Mouse (Mus musculus) neural tube, embryonic 14.5 days (tissue): ENCODE results near the gene 4930539E08Rik. TPM values are rescaled to one million over a fixed set of nuclear protein-coding genes. Genes with fewer than 3 reads are reported as not detected.
A peak's percentile ranks its signal among the peaks of the same experiment; 100 is the strongest.

Experiments
- ATAC-seq: fragments of 200-750 bp; cut with Nextera tagmentation; 2 replicates; pipeline ENCODE4 v1.8.0; 2017; ENCODE audit warnings: low read depth, mild to moderate bottlenecking, moderate TSS enrichment, moderate library complexity
- H3K27ac ChIP-seq: fragments of 300-500 bp; sonication (generic); 2 replicates; pipeline ENCODE4 v1.5.1; 2014; ENCODE audit warnings: low read depth, mild to moderate bottlenecking, control low read depth, low read length, moderate library complexity, mixed read lengths
- H3K27me3 ChIP-seq: fragments of 300-500 bp; sonication (generic); 2 replicates; pipeline ENCODE4 v1.6.1; 2014; ENCODE audit warnings: low read length; ENCODE audit not compliant: control insufficient read depth, insufficient read depth
- H3K36me3 ChIP-seq: fragments of 300-500 bp; sonication (generic); 2 replicates; pipeline ENCODE4 v1.6.1; 2014; ENCODE audit warnings: low read length, mixed read lengths; ENCODE audit not compliant: control insufficient read depth, insufficient read depth
- H3K4me1 ChIP-seq: fragments of 300-500 bp; sonication (generic); 2 replicates; pipeline ENCODE4 v1.6.1; 2014; ENCODE audit warnings: low read length; ENCODE audit not compliant: control insufficient read depth, insufficient read depth
- H3K4me2 ChIP-seq: fragments of 300-500 bp; sonication (generic); 2 replicates; pipeline ENCODE4 v1.6.1; 2014; ENCODE audit warnings: mild to moderate bottlenecking, low read depth, low read length, control low read depth
- H3K4me3 ChIP-seq: fragments of 300-500 bp; sonication (generic); 2 replicates; pipeline ENCODE4 v1.5.1; 2014; ENCODE audit warnings: low read depth, low read length, control low read depth, mixed read lengths
- H3K9ac ChIP-seq: fragments of 300-500 bp; sonication (generic); replicated peaks from 2 replicates; pipeline ENCODE4 v1.6.1; 2014; ENCODE audit warnings: low read depth, mild to moderate bottlenecking, control low read depth, low read length, mixed read lengths
- H3K9me3 ChIP-seq: fragments of 300-500 bp; sonication (generic); 2 replicates; pipeline ENCODE4 v1.6.1; 2016; ENCODE audit warnings: low read length; ENCODE audit not compliant: control insufficient read depth
- WGBS: fragments of 180-500 bp; shearing (Covaris S2); extraction: QIAGEN DNeasy Blood & Tissue Kit; methylation state at CpG from one replicate; pipeline ENCODE4 v1.1.7; 2014; 5-methylcytosine and 5-hydroxymethylcytosine counted together
- polyA plus RNA-seq: library from polyadenylated mRNA; unstranded; fragments of >200 nt; fragmentation: Nextera tagmentation; extraction: Ambion mirVana; gene quantifications from 2 replicates; pipeline ENCODE4 v1.2.1, GENCODE M21; 2014

The 4930539E08Rik gene
- polyA plus RNA-seq, 1 experiment from 2014 or later: 0.42 TPM

- no peak for ATAC-seq
- H3K4me1 ChIP-seq: no peaks in the 10 kb centered on the region
- WGBS: 90% methylated on average over 8 of the region's 8 CpGs
- no peak overlapping the region for H3K4me2 ChIP-seq
- H3K27ac ChIP-seq: no peak overlapping the region
- no peak overlapping the region for H3K4me3 ChIP-seq
- peaks cover 5% of the 10 kb centered on the region for H3K9me3 ChIP-seq
- H3K9ac ChIP-seq: no peak overlapping the region
- no peaks in the 10 kb centered on the region for H3K36me3 ChIP-seq
- H3K27me3 ChIP-seq: no peaks in the 10 kb centered on the region
Observed at GRCm38 (mm10) chr17:28886266-28886665, 28.9 kb downstream of the 4930539E08Rik start.

- WGBS: 91% methylated on average over 8 of the region's 8 CpGs
- Histone ChIP-seq H3K9ac (no peak overlapping the region), H3K9me3 (peaks cover 5% of the 10 kb centered on the region), H3K36me3 (no peaks in the 10 kb centered on the region), H3K4me2 (no peak overlapping the region), H3K27me3 (0 out of 2 replicates have a peak, but pooled peaks cover 2% of the 10 kb centered on the region), H3K4me1 (no peaks in the 10 kb centered on the region), H3K27ac (no peak overlapping the region), H3K4me3 (no peak overlapping the region)
- ATAC-seq: no peak
Observed at GRCm38 (mm10) chr17:28885231-28885630, 29.9 kb downstream of the 4930539E08Rik start.

GRCm38 (mm10) chr17:28883941-28884516 is 31.1 kb downstream of the 4930539E08Rik start:
- no peak overlapping the region for H3K9ac ChIP-seq
- H3K9me3 ChIP-seq: peaks cover 5% of the 10 kb centered on the region
- no peak overlapping the region for H3K4me3 ChIP-seq
- no peak overlapping the region for H3K4me2 ChIP-seq
- no peaks in the 10 kb centered on the region for H3K36me3 ChIP-seq
- WGBS: 71% methylated on average over 10 of the region's 10 CpGs
- H3K27ac ChIP-seq: no peak overlapping the region
- H3K27me3 ChIP-seq: 0 out of 2 replicates have a peak, but pooled peaks cover 3% of the 10 kb centered on the region
- H3K4me1 ChIP-seq: no peaks in the 10 kb centered on the region
- no peak for ATAC-seq

- no peak overlapping the region for H3K27ac ChIP-seq
- no peak for ATAC-seq
- no peak overlapping the region for H3K4me3 ChIP-seq
- H3K36me3 ChIP-seq: no peaks in the 10 kb centered on the region
- H3K4me1 ChIP-seq: no peaks in the 10 kb centered on the region
- H3K9me3 ChIP-seq: no peaks in the 10 kb centered on the region
- no peak overlapping the region for H3K4me2 ChIP-seq
- H3K27me3 ChIP-seq: 0 out of 2 replicates have a peak, but pooled peaks cover 3% of the 10 kb centered on the region
- H3K9ac ChIP-seq: no peak overlapping the region
- WGBS: 64% methylated on average over 8 of the region's 8 CpGs
Observed at GRCm38 (mm10) chr17:28882810-28883209, 32.3 kb downstream of the 4930539E08Rik start.

- WGBS: 5% methylated on average over 12 of the region's 12 CpGs
- H3K4me3 ChIP-seq: no peak overlapping the region
- H3K9ac ChIP-seq: no peak overlapping the region
Observed at GRCm38 (mm10) chr17:28882316-28882715, 32.8 kb downstream of the 4930539E08Rik start.

GRCm38 (mm10) chr17:28879931-28880391 is 35.2 kb downstream of the 4930539E08Rik start:
- Histone ChIP-seq H3K9ac (no peak overlapping the region), H3K36me3 (no peaks in the 10 kb centered on the region)
- peak; percentile 29; the same call in 1 of the 2 replicates for ATAC-seq

More at GRCm38 (mm10) chr17:28882316-28882715, 32.8 kb downstream of the 4930539E08Rik start:
- no peaks in the 10 kb centered on the region for H3K9me3 ChIP-seq
- peak overlapping the region; percentile 16; the same call in 1 of the 2 replicates for H3K4me2 ChIP-seq
- no peaks in the 10 kb centered on the region for H3K36me3 ChIP-seq
- H3K4me1 ChIP-seq: no peaks in the 10 kb centered on the region
- 0 out of 2 replicates have a peak, but pooled peaks cover 3% of the 10 kb centered on the region for H3K27me3 ChIP-seq
- peak; percentile 65; the same call in 1 of the 2 replicates for ATAC-seq
- H3K27ac ChIP-seq: no peak overlapping the region

GRCm38 (mm10) chr17:28876821-28877220 is 38.3 kb downstream of the 4930539E08Rik start:
- 0 out of 2 replicates have a peak, but pooled peaks cover 3% of the 10 kb centered on the region for H3K27me3 ChIP-seq
- 12% methylated on average over 19 of the region's 19 CpGs for WGBS
- no peaks in the 10 kb centered on the region for H3K9me3 ChIP-seq
- no peak overlapping the region for H3K27ac ChIP-seq
- H3K4me1 ChIP-seq: no peaks in the 10 kb centered on the region
- no peak overlapping the region for H3K9ac ChIP-seq
- no peak overlapping the region for H3K4me3 ChIP-seq
- no peak overlapping the region for H3K4me2 ChIP-seq
- H3K36me3 ChIP-seq: no peaks in the 10 kb centered on the region
- no peak for ATAC-seq

More at GRCm38 (mm10) chr17:28879931-28880391, 35.2 kb downstream of the 4930539E08Rik start:
- Histone ChIP-seq H3K4me2 (peak overlapping the region; percentile 31; the same call in 1 of the 2 replicates), H3K27ac (no peak overlapping the region), H3K4me3 (no peak overlapping the region), H3K9me3 (no peaks in the 10 kb centered on the region), H3K27me3 (0 out of 2 replicates have a peak, but pooled peaks cover 3% of the 10 kb centered on the region), H3K4me1 (no peaks in the 10 kb centered on the region)
- WGBS: 5% methylated on average over 18 of the region's 18 CpGs

GRCm38 (mm10) chr17:28876331-28876730 is 38.8 kb downstream of the 4930539E08Rik start:
- no peaks in the 10 kb centered on the region for H3K36me3 ChIP-seq
- WGBS: 54% methylated on average over 5 of the region's 5 CpGs
- H3K9ac ChIP-seq: no peak overlapping the region
- no peak overlapping the region for H3K27ac ChIP-seq
- no peaks in the 10 kb centered on the region for H3K9me3 ChIP-seq
- ATAC-seq: no peak
- no peak overlapping the region for H3K4me2 ChIP-seq
- H3K4me1 ChIP-seq: no peaks in the 10 kb centered on the region
- 0 out of 2 replicates have a peak, but pooled peaks cover 3% of the 10 kb centered on the region for H3K27me3 ChIP-seq
- H3K4me3 ChIP-seq: no peak overlapping the region

GRCm38 (mm10) chr17:28875316-28875715 is 39.8 kb downstream of the 4930539E08Rik start:
- Histone ChIP-seq H3K27ac (no peak overlapping the region), H3K9me3 (no peaks in the 10 kb centered on the region), H3K4me1 (peaks cover 3% of the 10 kb centered on the region), H3K27me3 (0 out of 2 replicates have a peak, but pooled peaks cover 2% of the 10 kb centered on the region), H3K9ac (no peak overlapping the region), H3K4me2 (no peak overlapping the region), H3K4me3 (no peak overlapping the region), H3K36me3 (no peaks in the 10 kb centered on the region)
- 57% methylated on average over 8 of the region's 8 CpGs for WGBS
- no peak for ATAC-seq
